Mouse (Mus musculus) testis, adult 10 weeks (tissue): Measurements from ENCODE around the gene Gpatch11. TPM values are rescaled to one million over a fixed set of nuclear protein-coding genes. Genes with fewer than 3 reads are reported as not detected.

Experiments
- polyA plus RNA-seq: library from polyadenylated mRNA; stranded (reverse); fragments of 350-450 nt; fragmentation: Illumina TruSeq; extraction: RNeasy Lipid Tissue Mini Kit (QIAGEN cat#74804); gene quantifications from one replicate; pipeline ENCODE4 v1.2.3, GENCODE M21; 2014; ENCODE audit warnings: low read depth, low replicate concordance

Gene Gpatch11
- polyA plus RNA-seq, result 33.4 TPM

GRCm38 (mm10) chr17:78834856-78835835, at the start of gene Gpatch11, which contains the start of gene Heatr5b:
Gene Gpatch11 (plus strand): TSS chr17:78835567.
Gene Heatr5b (minus strand): TSS chr17:78835364.

GRCm38 (mm10) chr17:78882401-78883112, 47.2 kb downstream of the Gpatch11 start, which contains the start of gene Eif2ak2:
Gene Eif2ak2 (minus strand): TSS chr17:78882573.

Other genes with a start within 250 kb of the Gpatch11 start
- 12.8 TPM for gene Strn, start 98.4 kb upstream of the Gpatch11 start, polyA plus RNA-seq
- gene Heatr5b, start 203 bp upstream of the Gpatch11 start, polyA plus RNA-seq, result 12.4 TPM
- gene Eif2ak2, start 47.0 kb downstream of the Gpatch11 start, polyA plus RNA-seq, result 22.7 TPM
- 2.1 TPM for gene Sult6b1, start 71.4 kb downstream of the Gpatch11 start, polyA plus RNA-seq
- 26.6 TPM for gene Cebpzos, start 80.9 kb downstream of the Gpatch11 start, polyA plus RNA-seq
- gene Cebpz, start 101.5 kb downstream of the Gpatch11 start, polyA plus RNA-seq, result 53.9 TPM
- gene Ndufaf7, start 101.6 kb downstream of the Gpatch11 start, polyA plus RNA-seq, result 67.9 TPM
- 17.7 TPM for gene Prkd3, start 185.2 kb downstream of the Gpatch11 start, polyA plus RNA-seq
- 86.1 TPM for gene Qpct, start 216.3 kb downstream of the Gpatch11 start, polyA plus RNA-seq